Mouse (Mus musculus) right cerebral cortex, postnatal 36 days (tissue): Measurements from ENCODE around the gene Hist1h2af.
"Not testable (repeated sequence)": the region's sequence is repeated elsewhere in the genome, so short reads cannot be mapped to it uniquely, and the experiment has no call there.

Experiments used
- DNase-seq, 2 experiments: peaks; one replicate each; pipeline ENCODE4 v3.0.0; 2022; ENCODE audit warnings: low spot score in 2 of 2, mixed read lengths in 1 of 2

The Hist1h2af gene

GRCm38 (mm10) chr13:23575864-23576313 lies 42.2 kb downstream of the Hist1h2af start:
- not testable (repeated sequence) for DNase-seq

DNA sequence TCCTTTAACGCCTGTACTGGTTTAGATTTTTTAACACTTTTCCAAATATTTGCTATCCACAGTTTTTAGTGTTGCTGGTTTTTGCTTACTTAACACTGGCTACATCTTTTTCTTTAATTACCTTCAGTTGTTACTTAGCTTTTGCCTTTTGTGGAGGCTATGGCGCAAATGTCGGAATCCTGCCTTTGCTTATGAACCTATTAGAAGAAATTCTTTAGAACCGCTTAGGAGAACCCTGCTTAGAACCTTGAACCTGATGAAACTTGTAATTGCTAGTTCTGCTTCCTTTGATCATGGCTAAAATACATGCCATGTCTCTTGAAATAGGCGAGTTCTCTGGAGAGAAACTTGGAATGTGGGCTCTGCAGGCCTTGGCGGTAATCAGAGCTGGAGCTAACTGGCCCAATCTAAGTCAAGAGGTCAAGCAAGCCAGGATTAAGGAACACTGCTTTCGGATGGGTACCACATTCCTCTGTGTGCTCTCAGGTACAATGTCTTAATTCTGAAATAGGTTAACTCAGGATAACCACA lies 42.7 kb downstream of the Hist1h2af start:
- DNase-seq: no peak

DNA sequence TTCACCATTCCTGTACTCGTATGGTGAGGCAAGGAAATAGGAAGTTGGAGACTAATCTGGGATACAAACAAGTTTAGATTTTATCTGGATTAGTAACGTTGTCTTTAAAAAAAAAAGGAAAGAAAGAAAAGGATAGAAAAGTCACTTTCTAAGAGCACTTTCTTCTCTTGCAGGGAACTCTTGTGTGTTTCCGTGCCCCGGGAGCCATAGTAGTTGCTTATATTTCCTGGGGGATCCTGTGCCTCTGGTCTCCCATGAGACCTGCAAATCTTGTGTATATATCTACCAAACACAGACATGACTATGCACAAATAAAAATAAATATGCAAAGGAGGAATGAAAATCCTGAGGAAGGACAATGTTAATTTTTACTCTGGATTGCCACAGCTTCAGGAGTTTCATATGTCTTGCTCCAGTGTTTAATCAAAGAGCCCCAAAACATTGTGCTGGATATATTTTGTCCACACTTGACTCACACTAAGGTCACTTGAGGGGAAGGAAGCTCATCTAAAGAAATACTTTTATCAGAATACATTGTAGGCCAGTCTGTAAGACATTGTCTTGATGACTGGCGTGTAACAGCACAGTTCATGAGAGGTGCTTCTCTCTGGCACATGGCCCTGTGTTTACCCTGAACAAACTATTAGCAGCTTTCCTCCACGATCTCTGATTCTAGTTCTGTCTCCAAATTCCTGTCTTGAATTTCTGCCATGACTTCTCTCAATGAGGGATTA lies 43.4 kb downstream of the Hist1h2af start:
- DNase-seq: no peak

DNA sequence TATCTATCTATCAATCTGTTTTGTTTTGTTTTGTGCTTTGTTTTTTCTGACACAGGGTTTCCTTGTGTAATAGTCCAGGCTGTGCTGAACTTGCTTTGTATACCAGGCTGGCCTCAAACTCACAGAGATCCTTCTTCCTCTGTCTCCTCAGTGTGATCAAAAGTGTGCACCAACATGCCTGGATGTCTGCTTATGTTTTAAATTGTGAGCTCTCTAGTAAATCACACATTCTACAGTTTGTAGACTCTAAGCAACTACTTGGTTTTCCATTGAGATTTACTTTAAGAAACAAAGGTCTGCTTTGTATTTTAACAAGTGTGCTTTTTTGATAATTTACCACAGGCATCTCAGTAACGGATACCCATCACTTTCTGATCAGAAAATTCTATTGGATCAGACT lies 44.1 kb downstream of the Hist1h2af start:
- no peak for DNase-seq

GRCm38 (mm10) chr13:23581408-23582218 lies 47.9 kb downstream of the Hist1h2af start, which contains the start of gene Hist1h4d:
TSS of gene Hist1h4d (plus strand) at chr13:23581598.
- peak; percentile 94 to 97 for DNase-seq

DNA sequence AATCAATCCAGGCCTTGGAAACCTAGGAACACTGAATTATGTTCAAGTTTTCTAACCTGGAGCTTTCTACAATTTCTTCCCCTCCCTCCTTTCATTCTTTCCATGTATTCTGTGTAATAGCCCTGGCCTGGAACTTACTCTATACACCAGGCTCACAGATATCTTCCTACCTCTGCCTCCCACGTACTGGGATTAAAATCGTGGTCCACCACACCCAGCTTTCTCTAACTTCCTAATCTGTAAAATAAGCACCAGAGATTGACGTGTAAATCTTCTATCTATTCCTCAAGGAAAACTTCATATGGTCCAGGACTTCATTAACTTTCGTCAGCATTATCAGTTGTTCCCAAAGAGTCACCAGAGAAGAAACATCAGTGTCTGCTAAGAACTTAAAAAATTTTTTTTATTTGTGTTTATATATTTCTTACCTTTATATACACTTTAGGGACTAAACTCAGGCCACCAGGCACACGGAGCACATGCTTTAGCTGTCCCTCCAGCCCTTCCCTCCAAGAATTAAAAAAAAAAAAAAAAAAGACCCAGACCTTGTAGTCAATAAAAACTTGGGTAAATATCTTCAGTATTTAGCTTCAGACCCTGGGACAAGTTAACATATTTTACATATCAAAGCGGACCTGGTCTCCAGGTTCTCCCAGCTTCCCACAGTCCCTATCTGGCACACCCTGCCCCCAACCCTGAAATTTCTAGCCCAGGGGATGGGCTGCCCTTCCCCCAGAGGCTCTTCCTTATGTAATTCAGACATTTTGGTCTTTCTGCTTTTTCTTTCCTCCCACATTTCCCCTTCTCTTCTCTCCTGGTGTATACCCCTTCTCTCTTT lies 48.7 kb downstream of the Hist1h2af start:
- no peak for DNase-seq

- DNase-seq: no peak
Measured at GRCm38 (mm10) chr13:23583387-23584068, 49.8 kb downstream of the Hist1h2af start.
